Mouse (Mus musculus): Measurements from ENCODE around the gene Nfrkb.

The Nfrkb gene

GRCm38 (mm10) chr9:31430011-31430410 is 44.0 kb downstream of the Nfrkb start:
- no peak for DNase-seq

- no peak for DNase-seq
Observed at GRCm38 (mm10) chr9:31431751-31432150, 45.8 kb downstream of the Nfrkb start.

GRCm38 (mm10) chr9:31432336-31432975 is 46.5 kb downstream of the Nfrkb start:
- DNase-seq, result no peak

- DNase-seq, result no peak
Observed at GRCm38 (mm10) chr9:31433431-31433830, 47.4 kb downstream of the Nfrkb start.

- DNase-seq, result no peak
Observed at GRCm38 (mm10) chr9:31435415-31435814, 49.4 kb downstream of the Nfrkb start.

- DNase-seq, result no peak
Observed at GRCm38 (mm10) chr9:31437861-31438260, 51.9 kb downstream of the Nfrkb start.

- DNase-seq, result no peak
Observed at GRCm38 (mm10) chr9:31438834-31439233, 52.8 kb downstream of the Nfrkb start.

GRCm38 (mm10) chr9:31439341-31439740 is 53.3 kb downstream of the Nfrkb start:
- no peak for DNase-seq

GRCm38 (mm10) chr9:31440366-31440765 is 54.4 kb downstream of the Nfrkb start:
- DNase-seq, result no peak

- no peak for DNase-seq
Observed at GRCm38 (mm10) chr9:31441487-31441886, 55.5 kb downstream of the Nfrkb start.

- DNase-seq, result no peak
Observed at GRCm38 (mm10) chr9:31444236-31444635, 58.2 kb downstream of the Nfrkb start.

- no peak for DNase-seq
Observed at GRCm38 (mm10) chr9:31449145-31449772, 63.3 kb downstream of the Nfrkb start.

GRCm38 (mm10) chr9:31452166-31452565 is 66.2 kb downstream of the Nfrkb start:
- DNase-seq, result no peak

GRCm38 (mm10) chr9:31454356-31454755 is 68.4 kb downstream of the Nfrkb start:
- DNase-seq, result no peak

GRCm38 (mm10) chr9:31463190-31463589 is 77.2 kb downstream of the Nfrkb start:
- no peak for DNase-seq

- DNase-seq, result no peak
Observed at GRCm38 (mm10) chr9:31463692-31464474, 77.9 kb downstream of the Nfrkb start, which contains the start of gene Tmem45b. Gene Tmem45b, minus strand, starts transcription at chr9:31464462.

Data from lung, postnatal 4 days (tissue).